Mouse (Mus musculus) hindbrain, embryonic 11.5 days (tissue): ENCODE results near the gene Gm20812. TPM values are rescaled to one million over a fixed set of nuclear protein-coding genes. Genes with fewer than 3 reads are reported as not detected.
"Not testable (repeated sequence)": the region's sequence is repeated elsewhere in the genome, so short reads cannot be mapped to it uniquely, and the experiment has no call there.

Experiments used
- ATAC-seq: fragments of 200-750 bp; cut with Nextera tagmentation; 2 replicates; pipeline ENCODE4 v1.8.0; 2017; ENCODE audit warnings: mild to moderate bottlenecking, moderate TSS enrichment, moderate library complexity; ENCODE audit not compliant: low FRiP score
- DNase-seq: peaks from one replicate; pipeline ENCODE4 v3.0.0-alpha.2; 2015; ENCODE audit warnings: low spot score
- H3K27ac ChIP-seq: fragments of 300-500 bp; sonication (generic); 2 replicates; pipeline ENCODE4 v1.5.1; 2014; ENCODE audit warnings: mild to moderate bottlenecking, low read depth, low read length
- H3K27me3 ChIP-seq: fragments of 300-500 bp; sonication (generic); 2 replicates; pipeline ENCODE4 v1.6.1; 2014; ENCODE audit warnings: mild to moderate bottlenecking, low read length, moderate library complexity, mixed read lengths; ENCODE audit not compliant: control insufficient read depth, insufficient read depth
- H3K36me3 ChIP-seq: fragments of 300-500 bp; sonication (generic); 2 replicates; pipeline ENCODE4 v1.6.1; 2014; ENCODE audit warnings: mild to moderate bottlenecking, low read length, moderate library complexity, mixed read lengths; ENCODE audit not compliant: control insufficient read depth, insufficient read depth
- H3K4me1 ChIP-seq: fragments of 300-500 bp; sonication (generic); replicated peaks from 2 replicates; pipeline ENCODE4 v1.6.1; 2014; ENCODE audit warnings: low read length, mixed read lengths; ENCODE audit not compliant: control insufficient read depth, insufficient read depth
- H3K4me2 ChIP-seq: fragments of 300-500 bp; sonication (generic); replicated peaks from 2 replicates; pipeline ENCODE4 v1.6.1; 2014; ENCODE audit warnings: mild to moderate bottlenecking, low read depth, low read length
- H3K4me3 ChIP-seq: fragments of 300-500 bp; sonication (generic); 2 replicates; pipeline ENCODE4 v1.5.1; 2014; ENCODE audit warnings: low read depth, low read length
- H3K9ac ChIP-seq: fragments of 300-500 bp; sonication (generic); 2 replicates; pipeline ENCODE4 v1.6.1; 2014; ENCODE audit warnings: low read depth, low read length
- H3K9me3 ChIP-seq: fragments of 300-500 bp; sonication (generic); 2 replicates; pipeline ENCODE4 v1.6.1; 2016; ENCODE audit warnings: low read length; ENCODE audit not compliant: control insufficient read depth
- WGBS: fragments of 180-500 bp; shearing (Covaris S2); extraction: QIAGEN DNeasy Blood & Tissue Kit; methylation state at CpG from one replicate; pipeline ENCODE4 v1.1.7; 2014; 5-methylcytosine and 5-hydroxymethylcytosine counted together
- polyA plus RNA-seq: library from polyadenylated mRNA; unstranded; fragments of >200 nt; fragmentation: Nextera tagmentation; extraction: Ambion mirVana; gene quantifications from 2 replicates; pipeline ENCODE4 v1.2.1, GENCODE M21; 2014

Gene Gm20812
- polyA plus RNA-seq: not detected in 2 replicates

GRCm38 (mm10) chrY:12381681-12382080 is at the start of gene Gm20812:
TSS of gene Gm20812 (plus strand) at chrY:12381981.
- no CpG with 5 or more reads among the region's 3 CpGs for WGBS
- not testable (repeated sequence) for H3K4me2 ChIP-seq, H3K9me3 ChIP-seq, H3K27me3 ChIP-seq, H3K4me1 ChIP-seq, H3K4me3 ChIP-seq, H3K27ac ChIP-seq, H3K9ac ChIP-seq, H3K36me3 ChIP-seq, DNase-seq, ATAC-seq

Other genes starting within 250 kb of the Gm20812 start
- gene Gm29554, start 108.0 kb upstream of the Gm20812 start, polyA plus RNA-seq: not detected in 2 replicates